Mouse (Mus musculus) natural killer cell, adult 2 months (primary cell): ENCODE data around the gene Nup93.
"Not testable (repeated sequence)": the region's sequence is repeated elsewhere in the genome, so short reads cannot be mapped to it uniquely, and the experiment has no call there.

Source experiments
- DNase-seq, 2 experiments: peaks; one replicate each; pipeline ENCODE4 v3.0.0; 2022; ENCODE audit warnings: low spot score in 2 of 2

The Nup93 gene

DNA sequence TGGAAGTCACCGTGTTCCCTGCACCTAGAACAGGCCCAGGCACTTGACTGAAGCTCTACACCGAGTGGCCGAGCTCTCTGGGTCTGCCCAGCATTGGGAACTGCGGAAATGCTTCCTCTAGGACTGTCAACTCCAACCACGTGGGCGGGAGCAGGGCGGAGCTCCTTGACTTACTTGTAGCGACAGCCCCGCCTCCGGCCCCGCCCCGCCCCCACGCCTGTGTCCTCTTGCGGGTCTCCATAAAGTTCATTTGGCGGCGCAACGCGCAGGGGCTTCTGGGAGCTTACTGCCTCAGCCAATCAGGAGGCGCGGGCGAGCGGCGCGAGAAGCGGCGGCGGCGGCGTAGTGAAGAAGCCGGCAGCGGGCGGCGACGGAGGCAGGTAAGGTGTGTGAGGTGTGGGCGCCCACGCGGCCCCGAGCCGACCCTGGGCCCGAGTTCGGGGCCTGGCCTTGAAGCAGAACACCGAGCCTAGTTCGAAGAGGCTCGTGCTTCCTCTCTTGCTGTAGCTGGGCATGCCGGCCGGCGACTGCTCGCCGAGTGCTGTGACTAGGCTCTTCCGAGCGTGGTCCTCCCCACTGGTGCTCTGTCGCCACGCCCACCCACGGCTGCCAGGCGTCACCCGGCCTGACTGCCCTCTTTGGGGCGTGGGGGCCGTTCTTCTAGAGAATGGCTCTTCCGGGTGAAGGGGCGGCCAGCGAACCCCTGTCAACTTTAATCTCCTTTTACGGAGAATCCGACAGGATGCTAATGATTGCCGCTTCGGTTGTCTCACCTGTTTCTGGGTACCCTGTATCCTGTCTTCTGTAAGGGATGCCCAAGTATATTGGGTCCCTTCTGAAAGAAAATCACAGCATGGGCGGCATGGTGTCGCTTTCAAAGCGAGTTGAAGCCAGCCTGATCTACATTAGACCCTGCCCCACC lies at the start of gene Nup93:
Gene Nup93 (plus strand): TSS at position 313 of the 922 bp plus-strand sequence.
- peak; percentile 91 to 93 for DNase-seq

DNA sequence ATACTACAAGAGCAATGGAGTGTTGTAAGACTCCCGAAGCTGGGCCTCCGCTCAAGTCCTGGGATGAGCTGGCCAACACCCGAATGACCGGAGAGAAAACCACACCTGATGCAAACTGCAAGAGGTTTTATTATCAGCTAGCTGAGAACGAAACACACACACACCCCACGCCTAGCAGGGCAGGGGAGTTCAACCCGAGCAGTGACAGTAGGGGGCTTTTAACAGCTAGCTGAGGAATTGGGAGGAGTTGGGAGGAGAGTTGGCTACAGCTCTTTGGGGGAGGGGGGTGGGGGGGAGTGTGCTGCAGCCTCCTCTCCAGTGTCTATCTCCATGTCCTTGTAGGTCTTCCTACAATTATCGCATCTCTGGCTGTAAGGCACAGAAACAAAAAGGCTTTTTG lies 48.6 kb upstream of the Nup93 start:
- not testable (repeated sequence) for DNase-seq

DNA sequence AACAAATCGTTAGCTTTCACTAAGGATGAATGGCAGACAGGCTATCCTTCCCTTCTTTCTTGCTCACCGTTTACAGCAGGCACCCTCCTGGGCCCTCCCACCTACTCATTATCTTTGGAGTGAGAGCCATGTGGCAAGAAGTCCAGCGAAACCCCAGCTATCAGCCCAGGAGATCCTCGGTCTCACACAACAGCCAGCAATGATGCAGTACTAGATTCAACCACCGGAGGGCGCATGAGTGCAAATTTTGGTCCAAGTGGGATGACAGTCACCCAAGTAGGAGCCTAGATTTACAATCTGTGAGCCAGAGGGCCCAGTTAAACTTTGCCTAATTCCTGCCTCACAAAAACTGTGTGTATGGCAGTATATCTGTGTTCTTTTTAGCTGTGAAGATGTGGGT lies 47.1 kb upstream of the Nup93 start:
- DNase-seq: peak; percentile 67 to 79

DNA sequence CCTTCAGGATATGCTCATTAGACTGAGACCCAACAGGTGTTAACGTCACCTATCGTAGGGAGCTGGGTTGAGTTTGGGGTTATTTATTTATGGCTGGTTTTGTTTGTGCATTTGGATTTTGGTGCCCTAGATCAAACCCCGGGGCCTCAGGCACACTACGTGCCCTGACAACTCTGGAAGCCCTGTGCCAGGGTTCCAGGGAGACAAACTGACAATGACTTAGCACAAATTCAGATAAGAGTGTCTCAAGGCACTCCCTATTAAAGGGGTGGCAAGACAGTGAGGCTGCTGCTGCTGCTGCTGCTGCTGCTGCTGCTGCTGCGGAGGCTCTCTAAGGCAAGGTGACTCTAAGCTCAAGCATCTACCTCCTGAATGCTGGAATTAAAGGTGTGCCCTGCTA lies 44.8 kb upstream of the Nup93 start:
- no peak for DNase-seq

DNA sequence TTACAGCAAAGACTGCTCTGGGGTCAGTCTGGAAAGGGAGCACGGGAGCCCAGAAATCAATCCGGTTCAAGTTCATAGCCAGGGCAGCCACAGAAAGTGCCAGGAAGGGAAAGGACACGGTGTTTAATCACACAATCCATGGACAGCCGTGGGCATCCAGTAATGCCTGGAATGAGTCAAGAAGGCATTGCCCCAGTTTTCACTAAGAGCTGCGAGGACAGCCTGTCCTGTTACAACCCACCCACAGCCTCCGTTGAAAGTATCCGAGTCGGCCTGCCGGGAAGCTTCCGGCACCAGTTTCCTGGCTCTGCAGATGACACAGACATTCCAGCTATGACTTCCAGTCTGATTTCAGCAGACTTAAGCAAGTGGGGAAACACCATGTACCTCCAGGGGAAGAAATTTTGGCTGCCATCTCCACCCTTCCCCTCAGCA lies 43.0 kb upstream of the Nup93 start:
- no peak for DNase-seq

DNA sequence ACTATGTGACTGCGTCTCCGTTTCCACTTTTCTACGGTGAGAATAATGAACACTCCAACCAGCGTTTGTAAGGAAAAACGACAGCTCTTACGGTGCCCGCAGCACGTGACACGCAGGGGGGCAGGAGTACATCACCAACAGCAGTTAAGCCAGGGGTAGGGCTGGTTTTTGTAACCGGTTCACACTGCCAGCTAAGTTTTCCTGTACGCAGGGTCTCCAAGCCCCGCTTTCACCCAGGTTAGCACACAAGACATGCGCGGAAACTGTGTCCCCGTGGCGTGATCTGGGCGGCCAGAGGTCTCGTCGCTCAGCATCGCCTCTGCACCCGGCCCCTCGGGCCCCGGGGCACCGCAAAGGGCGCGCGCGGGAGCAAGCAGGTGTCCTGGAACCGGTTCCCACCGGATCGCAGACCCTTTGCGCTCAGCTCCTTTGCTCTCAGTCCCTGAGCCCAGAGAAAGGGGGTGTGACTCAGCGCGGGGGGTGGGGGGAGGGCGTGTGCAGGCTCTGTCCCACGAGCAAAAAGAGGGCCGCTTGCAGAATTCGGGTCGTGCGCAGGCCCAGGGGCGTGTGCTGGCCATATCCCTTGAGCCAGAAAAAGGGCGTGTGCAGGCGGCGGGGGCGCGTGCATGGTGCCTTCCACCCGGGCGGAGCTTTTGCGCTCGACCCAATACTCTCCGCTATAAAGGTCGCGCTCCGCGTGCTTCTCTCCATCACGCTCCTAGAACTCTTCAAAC lies 42.1 kb upstream of the Nup93 start, which contains the start of gene Mt2:
Gene Mt2 (plus strand): TSS at position 590 of the 734 bp plus-strand sequence.
- DNase-seq: peak; percentile 37 to 58

DNA sequence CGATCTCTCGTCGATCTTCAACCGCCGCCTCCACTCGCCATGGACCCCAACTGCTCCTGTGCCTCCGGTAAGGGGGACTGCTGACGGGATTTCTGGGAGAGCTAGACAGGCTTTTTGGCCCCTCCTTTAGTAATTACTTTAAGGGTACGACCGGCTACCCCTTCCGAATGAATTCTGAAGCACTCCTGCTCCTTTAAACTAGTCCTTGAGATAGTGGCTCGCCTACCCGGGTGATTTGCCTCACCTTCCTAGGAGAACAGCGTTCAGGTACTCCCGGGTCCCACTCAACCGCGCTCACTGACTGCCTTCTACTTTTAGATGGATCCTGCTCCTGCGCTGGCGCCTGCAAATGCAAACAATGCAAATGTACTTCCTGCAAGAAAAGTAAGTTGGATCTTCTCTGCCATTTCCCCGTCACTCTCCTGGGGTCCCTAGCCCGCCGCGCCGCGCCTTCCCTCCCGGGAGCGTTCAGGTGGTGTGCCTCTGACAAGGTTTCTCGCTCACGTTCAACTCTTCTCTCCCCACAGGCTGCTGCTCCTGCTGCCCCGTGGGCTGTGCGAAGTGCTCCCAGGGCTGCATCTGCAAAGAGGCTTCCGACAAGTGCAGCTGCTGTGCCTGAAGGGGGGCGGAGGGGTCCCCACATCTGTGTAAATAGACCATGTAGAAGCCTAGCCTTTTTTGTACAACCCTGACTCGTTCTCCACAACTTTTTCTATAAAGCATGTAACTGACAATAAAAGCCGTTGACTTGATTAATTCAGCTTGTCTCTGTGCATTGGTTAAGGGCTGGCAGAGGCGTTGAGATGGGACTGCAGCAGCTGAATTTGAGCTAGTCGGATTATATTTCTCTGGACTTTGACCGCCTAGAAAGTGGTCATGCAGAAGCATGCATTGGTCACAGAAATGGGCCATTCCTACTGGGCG lies 41.3 kb upstream of the Nup93 start:
- no peak for DNase-seq

DNA sequence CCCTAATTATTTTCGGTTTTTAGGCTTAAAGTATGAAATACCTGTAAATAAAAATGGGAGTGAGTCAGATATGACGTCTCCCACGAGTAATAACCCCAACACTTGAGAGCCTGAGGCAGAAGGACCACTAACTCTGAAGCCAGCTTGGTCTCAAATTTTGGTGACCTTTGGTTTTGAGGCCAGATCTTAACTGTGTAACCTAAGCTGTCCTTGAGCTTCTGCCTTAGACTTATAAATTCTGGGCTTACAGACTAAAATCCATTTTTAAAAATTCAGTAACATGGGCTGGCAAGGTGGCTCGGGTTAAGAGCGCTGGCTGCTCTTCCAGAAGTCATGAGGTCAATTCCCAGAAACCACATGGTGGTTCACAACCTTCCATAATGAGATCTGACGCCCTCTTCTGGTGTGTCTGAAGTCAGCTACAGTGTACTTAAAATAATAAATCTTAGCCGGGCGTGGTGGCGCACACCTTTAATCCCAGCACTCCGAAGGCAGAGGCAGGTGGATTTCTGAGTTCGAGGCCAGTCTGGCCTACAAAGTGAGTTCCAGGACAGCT lies 40.4 kb upstream of the Nup93 start:
- DNase-seq: no peak

DNA sequence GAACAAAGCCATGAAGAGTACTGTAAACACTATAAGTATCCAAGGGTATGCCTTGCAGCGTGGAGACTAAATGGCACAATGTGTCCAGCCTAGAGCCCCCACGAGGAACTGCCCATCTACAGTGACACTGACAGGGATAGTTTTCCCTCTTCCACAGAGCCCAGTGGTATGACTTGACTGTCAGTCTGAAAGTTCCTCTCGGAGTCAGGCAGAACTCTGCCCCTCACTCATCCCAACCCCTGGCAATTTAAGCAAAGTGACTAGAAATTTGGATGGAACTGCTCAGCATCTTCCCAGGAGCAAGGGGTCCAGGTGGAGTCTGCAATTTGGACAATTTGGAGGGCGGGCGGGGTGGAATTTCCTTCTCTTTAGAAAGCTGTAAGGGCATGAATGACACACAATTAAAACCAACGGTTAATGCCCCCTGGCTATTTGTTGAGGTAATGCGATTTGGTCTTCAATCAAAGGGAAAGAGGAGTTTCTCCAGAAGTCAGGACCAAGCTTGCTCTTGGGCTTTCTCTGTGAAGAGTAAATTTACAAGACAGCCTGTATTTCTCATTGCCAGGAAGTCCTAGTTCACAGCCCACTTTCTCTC lies 39.6 kb upstream of the Nup93 start:
- DNase-seq: no peak

DNA sequence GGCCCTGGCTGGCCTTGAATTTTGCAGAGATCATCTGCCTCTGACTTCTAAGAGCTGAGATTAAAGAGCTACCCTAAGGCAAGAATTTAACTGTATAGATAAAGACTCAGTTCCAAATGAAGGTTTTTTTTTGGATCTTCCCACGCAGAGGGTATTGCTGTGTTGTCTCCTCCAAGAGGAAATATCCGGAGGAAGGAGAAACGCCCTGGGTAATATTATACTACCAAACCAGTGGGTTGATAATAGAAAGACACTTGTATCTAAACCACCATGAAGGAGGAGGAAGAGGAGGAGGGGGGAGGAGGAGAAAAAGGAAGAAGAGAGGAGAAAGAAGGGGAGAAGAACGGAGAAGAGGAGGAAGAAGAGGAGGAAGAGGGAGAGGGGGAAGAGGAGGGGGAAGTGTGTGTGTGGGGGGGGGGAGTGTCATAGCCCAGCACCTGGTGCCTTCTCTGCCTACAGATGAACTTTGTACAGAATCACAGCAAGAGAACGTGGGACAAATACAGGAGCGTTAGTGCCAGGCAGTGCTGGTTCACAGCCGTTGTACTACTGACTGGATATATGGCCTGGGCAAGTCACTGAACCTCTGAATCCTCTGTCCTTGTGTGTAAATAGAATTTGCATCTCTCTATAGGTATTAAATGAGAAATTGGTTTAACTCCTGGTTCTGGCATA lies 36.5 kb upstream of the Nup93 start:
- no peak for DNase-seq

DNA sequence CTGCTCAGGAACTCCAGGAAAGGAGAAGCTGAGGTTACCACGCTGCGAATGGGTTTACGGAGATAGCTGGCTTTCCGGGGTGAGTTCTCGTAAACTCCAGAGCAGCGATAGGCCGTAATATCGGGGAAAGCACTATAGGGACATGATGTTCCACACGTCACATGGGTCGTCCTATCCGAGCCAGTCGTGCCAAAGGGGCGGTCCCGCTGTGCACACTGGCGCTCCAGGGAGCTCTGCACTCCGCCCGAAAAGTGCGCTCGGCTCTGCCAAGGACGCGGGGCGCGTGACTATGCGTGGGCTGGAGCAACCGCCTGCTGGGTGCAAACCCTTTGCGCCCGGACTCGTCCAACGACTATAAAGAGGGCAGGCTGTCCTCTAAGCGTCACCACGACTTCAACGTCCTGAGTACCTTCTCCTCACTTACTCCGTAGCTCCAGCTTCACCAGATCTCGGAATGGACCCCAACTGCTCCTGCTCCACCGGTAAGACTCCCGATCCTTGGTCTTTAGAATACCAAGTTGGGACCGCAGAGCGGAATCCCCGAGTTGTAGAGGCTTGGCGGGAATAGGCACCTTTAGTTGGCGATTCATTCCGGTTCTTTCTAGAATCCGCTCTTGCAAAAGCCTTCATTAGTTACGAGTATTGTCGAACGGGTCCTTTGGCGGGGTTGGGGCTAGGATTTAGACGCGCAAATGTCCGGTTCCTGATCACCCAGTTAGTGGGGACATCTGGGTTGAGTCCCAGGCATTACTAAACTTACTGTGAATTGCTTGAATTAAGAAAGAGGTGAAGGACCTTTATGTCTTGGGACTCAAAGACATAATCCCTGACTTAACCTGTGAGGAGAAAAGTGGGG lies 35.3 kb upstream of the Nup93 start, which contains the start of gene Mt1:
Gene Mt1 (plus strand): TSS at position 226 of the 856 bp plus-strand sequence.
- DNase-seq: peak; percentile 71 to 82

DNA sequence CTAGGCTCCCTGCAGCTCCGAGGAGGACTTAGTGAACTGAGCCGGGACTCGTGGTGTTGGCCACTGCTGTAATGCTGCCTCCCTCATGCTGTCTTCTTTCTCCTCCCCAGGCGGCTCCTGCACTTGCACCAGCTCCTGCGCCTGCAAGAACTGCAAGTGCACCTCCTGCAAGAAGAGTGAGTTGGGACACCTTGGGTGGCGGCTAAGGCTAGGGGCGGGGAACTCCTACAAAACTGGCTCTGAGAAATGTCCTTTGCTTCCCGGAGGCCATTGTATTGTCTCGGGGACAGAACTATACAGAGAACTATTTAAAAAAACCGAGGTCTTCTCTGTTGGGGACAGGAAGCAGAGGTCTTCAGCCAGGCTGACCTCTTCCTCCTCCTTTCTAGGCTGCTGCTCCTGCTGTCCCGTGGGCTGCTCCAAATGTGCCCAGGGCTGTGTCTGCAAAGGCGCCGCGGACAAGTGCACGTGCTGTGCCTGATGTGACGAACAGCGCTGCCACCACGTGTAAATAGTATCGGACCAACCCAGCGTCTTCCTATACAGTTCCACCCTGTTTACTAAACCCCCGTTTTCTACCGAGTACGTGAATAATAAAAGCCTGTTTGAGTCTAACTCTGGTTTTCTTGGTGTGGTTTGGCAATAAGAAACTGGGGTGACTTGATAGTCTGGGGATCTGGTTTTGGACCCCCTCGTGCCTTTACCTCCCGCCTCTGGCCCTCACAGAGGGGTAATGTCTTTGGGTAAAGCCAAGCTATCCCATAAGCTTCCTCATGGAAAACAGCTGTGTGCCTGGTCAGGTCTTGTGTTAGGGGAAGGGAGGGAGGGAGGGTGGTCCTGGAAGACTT lies 34.4 kb upstream of the Nup93 start:
- no peak for DNase-seq

DNA sequence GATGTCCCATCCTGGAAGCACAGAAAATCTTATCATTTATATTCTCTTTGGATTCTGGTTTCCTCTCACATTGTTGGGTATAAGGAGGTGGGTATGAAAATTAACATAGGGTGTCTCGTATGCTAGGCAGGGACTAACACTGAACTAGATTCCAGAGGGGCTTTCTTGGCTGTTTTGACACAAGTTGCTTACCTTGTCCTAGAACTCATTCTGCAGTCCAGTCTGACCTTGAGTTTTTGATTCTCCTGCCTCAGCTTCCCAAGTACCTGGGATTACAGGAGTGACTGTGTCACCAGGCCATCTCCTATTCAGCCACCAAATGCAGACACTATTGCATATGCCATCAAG lies 33.8 kb upstream of the Nup93 start:
- no peak for DNase-seq

DNA sequence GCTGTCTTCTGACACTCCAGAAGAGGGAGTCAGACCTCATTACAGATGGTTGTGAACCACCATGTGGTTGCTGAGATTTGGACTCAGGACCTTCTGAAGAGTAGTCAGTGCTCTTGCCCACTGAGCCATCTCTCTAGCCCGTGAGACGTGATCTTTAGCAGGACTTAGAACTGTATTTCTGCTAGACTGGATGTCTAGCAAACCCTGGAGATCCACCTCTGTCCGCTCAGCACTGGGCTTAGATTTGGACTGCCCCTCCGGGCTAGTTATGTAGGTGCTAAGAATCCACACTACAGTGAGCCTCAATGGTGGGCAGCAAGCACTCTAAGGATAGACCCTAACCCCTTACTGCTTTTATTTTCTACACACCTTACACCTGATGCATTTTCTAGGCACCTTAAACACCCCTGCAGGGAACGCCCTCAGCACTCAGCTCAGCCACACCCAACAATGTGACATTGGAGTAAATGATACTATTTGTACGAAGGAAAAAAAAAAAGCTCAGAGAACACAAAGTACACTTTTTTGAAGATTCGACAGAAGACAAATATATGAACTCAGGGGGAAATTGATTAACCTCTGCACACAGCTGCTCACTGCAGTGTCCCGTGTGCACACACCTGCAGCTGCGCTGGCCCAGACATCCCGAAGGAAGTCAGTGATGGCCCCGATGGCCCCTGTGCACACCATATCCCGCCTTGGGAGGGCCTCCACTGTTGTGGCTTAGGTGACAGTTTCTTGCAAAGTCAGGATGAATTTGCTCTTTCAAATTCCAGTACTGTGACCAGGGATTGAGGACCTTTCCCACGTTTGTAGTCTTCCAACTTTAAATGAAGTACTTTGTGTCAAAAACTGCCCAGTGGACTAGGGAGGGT lies 32.1 kb upstream of the Nup93 start:
- DNase-seq: no peak

DNA sequence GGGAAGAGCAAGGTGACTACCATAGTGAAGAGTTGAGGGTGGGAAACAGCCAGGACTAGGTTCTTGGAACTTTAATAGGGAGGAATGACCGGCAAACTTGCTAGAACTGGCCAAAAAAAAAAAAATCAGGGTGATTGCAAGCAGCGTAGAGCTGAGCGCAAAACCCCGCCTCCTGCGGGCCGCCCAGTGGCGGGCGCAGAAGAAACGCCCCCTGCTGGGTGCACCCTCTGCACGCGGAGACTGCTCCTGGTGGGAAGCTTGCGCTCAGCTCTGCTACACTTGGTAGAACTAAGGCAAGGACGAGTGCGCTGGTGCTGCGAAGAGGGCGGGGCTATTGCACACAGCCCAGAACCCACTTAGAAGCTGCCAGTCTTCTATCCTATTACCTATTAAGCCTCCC lies 31.2 kb upstream of the Nup93 start:
- peak; percentile 49 to 73 for DNase-seq

DNA sequence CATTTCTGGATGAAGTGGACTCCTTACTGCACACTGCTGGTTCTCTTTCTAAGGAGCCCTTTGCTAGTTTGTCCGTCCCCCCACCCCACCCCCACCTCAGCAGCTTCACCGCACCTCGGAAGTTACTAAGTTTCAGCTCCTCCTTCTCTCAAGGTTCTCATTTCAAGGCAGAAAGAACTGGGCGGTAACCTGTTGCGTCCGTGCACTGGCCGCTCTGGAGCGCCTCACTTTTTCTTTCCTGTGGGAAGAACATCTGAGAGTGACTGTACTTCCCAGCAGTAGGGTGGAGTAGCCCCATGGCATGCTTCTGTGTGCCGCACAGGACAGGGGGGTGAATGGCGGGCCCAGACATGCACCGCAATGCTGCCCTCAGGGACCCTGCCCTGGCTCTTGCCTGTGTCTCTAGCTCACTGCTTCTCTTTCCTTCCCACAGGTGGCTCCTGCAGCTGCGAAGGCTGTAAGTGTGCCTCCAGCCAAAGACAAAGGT lies 30.0 kb upstream of the Nup93 start:
- no peak for DNase-seq

DNA sequence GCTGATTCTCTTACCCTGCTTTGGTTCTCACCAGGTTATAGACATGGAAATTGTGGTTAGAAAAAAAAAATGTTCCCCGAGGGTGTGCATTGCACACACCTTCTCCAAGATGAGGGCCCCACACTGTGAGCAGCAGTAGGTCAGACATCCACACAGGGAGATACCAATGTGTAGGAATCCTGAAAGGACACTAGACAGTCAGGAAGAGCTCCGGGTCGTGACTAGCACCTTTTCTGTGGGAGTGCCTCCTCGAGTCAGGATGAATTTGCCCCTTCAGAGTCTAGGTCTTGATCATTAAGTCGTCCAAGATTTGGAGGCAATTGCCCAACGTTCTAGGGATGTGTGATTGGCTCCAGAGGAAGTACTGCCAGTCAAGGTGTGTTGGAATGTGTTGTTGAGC lies 28.6 kb upstream of the Nup93 start:
- DNase-seq: no peak
